Mouse (Mus musculus) CD4-positive, CD25-positive, alpha-beta regulatory T cell, adult 9 weeks (primary cell): ENCODE measurements around the gene Ubac1. TPM values are rescaled to one million over a fixed set of nuclear protein-coding genes. Genes with fewer than 3 reads are reported as not detected.

ENCODE experiments used
- polyA plus RNA-seq: library from polyadenylated mRNA; unstranded; fragments of 100-300 nt; shearing (Covaris generic); gene quantifications from one replicate; pipeline ENCODE4 v1.2.1, GENCODE M21; 2017

The Ubac1 gene
- polyA plus RNA-seq: 25.3 TPM

DNA sequence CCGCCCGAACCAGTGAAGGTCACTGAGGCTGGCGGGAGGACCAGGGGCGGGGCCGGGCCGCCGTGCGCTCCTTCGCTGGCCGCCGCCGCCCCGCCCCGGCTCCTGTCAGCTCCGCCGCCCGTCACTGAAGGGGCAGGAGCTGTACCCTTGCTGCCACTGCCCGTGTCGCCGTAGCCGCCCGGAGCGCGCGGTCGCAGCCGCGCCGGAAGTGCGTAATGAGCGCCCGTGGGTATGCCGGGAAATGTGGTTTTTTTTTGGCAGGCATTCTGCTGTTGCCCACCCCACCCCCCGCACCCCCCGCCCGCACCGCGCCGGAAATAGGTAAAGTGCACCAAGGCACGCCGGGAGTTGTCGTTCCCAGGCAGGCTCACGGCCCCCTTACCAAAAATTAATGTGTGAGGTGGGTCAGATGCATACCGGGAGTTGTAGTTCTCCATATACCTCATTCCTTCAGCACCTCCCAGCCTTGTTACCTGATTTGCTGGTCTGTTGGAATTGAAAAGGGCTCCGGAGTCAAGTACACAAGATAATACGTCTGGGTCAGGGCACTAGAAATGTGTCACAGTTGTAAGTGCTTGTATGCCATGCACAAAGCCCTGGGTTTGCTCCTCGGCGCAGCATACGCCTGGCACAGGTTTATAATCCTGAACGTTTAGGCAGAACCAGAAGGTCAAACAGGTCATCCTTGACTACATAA is at the start of gene Ubac1:
Ubac1 (minus strand) TSS at position 187 of the 697 bp plus-strand sequence.

GRCm38 (mm10) chr2:25983159-25983907 is 38.2 kb downstream of the Ubac1 start, which contains the start of gene Camsap1:
Gene Camsap1 (minus strand): TSS chr2:25983282.

Other genes starting within 250 kb of the Ubac1 start
- gene Lcn11, start 244.7 kb downstream of the Ubac1 start, polyA plus RNA-seq: not detected
- gene Gm13539, start 239.5 kb downstream of the Ubac1 start, polyA plus RNA-seq: not detected
- gene Glt6d1, start 205.9 kb downstream of the Ubac1 start, polyA plus RNA-seq: not detected
- gene Lcn9, start 198.6 kb downstream of the Ubac1 start, polyA plus RNA-seq: not detected
- 0.21 TPM for gene Sohlh1, start 174.5 kb downstream of the Ubac1 start, polyA plus RNA-seq
- 0.09 TPM for gene Kcnt1, start 158.0 kb downstream of the Ubac1 start, polyA plus RNA-seq
- gene Camsap1, start 38.5 kb downstream of the Ubac1 start, polyA plus RNA-seq: 3.4 TPM
- 1.8 TPM for gene Nacc2, start 101.5 kb upstream of the Ubac1 start, polyA plus RNA-seq
- not detected for gene Lhx3, start 186.5 kb upstream of the Ubac1 start, polyA plus RNA-seq
- gene Qsox2, start 215.8 kb upstream of the Ubac1 start, polyA plus RNA-seq: 1.6 TPM